Mouse (Mus musculus): ENCODE measurements around the gene Fer.

Gene Fer

DNA sequence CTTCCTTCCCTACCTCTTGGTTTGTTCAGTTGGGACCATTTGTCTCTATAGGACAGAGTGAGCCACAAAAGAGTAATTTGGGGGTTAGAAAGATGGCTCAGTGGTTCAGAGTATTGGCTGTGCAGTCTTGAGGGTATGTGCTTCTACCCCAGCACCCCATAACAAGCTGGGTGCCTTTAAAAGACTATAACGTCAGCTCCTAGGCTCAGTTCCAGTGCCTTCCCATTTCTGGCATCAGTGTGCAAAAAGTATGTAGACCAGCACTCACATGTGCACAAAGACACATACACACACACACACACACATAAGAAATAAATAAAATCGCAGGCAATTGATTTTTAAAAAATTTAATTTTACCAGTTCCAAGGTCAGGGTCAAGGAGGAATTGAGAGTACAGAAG is 222.6 kb downstream of the Fer start:
- in situ Hi-C loops (cut with MseI, MboI) = no loop called here

DNA sequence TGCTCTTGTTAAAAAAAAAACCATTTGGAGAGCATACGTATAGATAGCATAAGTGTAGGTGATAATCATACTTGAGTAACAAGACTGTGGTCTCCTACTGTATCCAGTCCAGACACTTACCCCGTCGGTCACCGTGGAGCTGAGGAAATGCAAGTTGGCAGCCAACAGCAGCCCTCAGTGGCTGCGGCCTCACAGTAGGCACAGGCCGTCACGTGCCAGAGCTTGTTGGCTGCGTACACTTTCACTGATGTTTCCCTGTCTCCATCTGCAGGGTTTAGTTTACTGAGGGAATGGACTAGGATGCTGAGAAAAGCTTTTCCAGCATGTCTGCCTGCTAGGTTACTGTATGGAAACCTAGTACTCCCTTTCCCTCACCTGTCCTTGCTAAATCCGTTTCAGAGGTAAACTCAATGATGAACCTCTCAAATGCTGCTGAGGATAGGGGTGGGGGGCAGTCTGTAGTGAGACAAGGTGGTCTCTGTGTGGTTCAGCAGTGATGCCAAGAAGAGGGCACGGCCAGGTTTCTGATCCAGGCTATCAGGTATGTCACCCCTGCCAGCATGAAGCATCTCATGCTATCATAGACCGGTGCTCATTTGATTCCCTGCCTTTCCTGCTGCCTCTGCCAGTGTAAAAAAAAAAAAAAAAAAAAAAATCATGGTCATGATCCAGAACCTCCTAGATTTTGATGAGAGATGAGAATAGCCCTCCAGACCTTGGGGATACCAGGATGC is 224.2 kb downstream of the Fer start:
- in situ Hi-C loops (cut with MseI, MboI) = no loop called here

DNA sequence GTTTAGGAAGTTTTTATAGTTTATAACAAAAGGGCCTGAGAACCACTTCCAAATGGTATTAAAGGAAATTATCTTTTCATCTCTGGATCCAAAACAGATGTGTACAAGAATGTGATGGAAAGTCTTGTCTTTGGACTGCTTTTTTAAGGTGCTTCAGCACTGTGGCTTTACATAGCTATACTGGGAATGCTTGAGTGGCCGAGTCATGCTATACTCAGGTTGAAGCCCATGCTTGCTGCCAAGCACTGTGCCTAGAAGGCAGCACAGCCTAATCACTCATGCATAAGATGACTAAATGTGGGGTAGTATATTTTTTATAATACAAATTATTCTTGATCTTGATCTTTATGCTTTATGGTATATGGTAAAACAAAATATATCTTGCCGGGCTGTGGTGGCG is 225.0 kb downstream of the Fer start:
- in situ Hi-C loops (cut with MseI, MboI) = no loop called here

DNA sequence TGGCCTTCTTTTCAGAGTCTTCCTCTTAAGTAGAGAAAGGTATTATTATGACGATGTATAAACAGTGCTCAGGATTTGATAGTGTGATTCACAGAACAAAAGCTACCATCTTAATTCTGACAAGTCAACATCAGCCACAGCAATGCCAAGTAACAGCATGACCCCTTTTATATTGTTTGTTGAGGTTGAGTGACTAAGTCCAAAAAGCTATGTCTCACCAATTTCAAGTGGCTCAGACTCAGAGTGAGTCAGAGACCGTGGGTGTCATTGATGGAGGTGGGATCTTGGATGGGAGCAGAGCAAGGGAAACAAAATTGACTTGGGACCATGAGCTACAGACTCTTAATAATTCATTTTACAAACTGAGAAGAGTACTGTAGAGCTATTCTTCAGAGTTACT is 230.9 kb downstream of the Fer start:
- in situ Hi-C loops (cut with MseI, MboI) = no loop called here

DNA sequence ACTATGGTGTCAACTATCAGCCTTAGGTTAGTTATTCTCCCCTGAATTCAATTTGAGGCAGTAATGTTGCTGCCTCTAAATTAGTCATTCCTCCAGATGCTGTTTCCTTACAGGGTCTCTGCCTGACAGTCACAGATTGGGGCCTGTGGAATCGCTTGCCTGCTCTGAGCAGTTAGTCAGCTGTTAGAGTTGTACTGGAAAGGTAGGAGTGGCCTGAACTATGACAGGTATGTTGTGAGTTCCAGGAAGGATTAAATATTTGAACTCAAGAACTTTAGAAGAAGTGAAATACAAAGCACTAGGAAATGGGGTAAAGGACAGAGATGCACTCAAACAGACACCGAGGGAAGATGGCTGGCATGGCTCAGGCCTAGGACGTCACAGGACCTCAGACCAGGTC is 233.9 kb downstream of the Fer start:
- in situ Hi-C loops (cut with MseI, MboI) = no loop called here

DNA sequence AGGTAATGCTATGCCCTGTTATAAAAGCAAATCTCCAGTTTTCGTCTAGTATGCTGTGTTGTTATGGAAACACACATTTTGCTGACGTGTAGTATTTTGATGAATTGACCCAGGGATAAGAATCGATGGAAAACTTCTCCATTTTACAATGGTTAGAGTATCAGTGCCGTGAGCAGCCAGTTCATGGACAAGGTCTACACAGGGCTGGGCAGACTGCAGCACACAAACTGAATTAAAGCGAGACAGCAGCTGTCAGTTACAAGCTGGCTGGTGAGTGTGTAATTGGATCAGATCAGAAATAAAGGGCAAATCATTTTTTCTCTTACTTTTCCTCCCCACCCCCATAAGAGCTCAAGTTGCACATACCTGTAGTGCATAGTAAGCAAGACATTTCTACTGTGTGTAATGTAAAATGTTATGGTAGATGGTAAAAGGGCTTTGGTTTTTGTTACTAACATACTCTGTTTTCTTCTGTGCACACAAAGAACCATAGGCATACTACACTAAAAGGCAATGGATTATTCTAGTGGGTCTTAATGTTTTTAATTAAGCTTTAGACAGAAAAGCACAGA is 235.0 kb downstream of the Fer start:
- in situ Hi-C loops (cut with MseI, MboI) = no loop called here

DNA sequence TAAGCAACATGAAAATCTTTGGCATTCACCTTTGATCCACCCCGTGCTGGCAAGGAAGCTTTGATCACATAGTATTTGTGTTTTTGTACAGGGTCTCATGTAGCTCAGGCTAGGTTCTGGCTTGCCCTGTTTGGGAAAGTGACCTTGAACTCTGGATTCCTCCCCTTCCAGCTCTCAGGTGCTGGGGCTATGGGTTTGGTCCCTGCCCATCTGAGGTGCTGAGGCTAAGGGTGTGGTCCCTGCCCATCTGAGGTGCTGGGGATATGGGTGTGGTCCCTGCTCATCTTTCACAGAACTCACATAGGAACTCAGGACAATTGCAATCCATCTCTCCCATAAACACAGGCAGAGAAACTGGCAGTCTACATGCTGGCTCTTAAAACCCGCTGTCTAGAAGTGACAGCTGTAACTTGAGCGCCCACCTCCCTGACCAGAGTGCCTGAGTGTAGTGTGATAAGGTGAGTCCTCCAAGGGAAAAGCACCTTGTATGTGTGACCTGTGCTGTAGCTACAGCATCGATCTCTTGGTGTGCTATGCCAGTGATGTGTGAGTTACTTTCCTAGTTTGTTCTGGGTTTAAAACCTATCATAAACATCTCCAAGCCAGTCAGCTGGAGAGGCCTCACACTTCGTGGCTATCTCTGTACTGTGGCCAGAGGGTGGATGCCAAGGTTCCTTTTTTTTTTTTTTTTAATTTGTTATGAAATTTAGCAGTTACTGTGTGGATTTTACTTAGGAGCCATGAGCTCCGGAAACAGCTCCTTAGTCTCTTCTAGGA is 236.7 kb downstream of the Fer start:
- in situ Hi-C loops (cut with MseI, MboI) = no loop called here

DNA sequence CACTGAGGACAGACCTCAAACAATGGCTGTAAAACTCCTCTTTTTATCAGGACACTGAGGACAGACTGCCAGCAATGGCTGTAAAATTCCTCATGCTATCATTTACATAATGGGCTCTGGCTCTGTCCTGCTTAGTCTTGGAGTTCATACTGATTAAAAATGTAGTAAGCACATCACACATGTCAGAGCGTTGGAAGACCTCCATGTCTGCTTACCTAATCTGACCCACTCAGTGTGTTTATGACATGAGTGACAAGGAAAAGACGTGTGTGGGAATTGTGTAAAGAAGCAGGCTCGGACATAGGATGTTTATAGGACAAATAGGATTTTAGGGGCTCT is 237.3 kb downstream of the Fer start:
- in situ Hi-C loops (cut with MseI, MboI) = no loop called here

DNA sequence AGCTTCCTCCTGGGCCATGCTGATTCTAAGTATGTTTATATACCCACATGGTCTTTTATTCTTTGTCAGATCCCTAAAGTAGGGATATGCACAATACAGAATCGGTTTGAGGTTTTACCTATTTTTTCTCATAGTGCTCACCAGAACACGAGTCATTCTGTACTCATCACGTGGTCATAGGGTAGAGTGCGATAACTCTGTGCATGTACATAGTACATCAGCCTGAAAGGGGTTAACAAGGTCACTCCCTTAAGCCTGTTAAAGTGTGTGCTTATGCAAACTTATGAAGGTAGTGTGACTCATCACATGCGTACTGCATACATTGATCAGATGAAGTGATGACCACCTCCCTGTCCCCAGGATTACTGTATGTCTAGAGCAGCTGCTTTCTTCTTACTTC is 245.9 kb downstream of the Fer start:
- in situ Hi-C loops (cut with MseI, MboI) = no loop called here

DNA sequence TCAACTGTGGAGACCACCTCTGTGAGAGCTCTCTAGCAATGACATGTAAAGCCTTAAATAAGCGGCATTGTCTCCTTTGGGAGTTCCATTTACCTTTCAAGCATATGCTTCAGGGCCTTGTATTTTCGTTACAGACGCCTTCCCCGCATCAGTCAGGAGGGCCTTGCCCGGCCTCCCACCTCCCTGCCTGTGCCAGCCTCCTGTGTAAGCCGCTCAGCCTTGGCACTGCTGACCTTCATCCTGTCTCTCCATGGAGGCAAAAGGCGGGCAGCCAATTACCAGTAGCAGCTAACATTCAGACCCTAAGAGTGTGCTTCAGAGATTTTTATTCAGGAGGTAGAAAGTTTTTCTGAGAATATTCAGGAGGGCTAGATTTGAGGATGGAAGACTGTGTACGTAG is 247.0 kb downstream of the Fer start:
- in situ Hi-C loops (cut with MseI, MboI) = no loop called here

DNA sequence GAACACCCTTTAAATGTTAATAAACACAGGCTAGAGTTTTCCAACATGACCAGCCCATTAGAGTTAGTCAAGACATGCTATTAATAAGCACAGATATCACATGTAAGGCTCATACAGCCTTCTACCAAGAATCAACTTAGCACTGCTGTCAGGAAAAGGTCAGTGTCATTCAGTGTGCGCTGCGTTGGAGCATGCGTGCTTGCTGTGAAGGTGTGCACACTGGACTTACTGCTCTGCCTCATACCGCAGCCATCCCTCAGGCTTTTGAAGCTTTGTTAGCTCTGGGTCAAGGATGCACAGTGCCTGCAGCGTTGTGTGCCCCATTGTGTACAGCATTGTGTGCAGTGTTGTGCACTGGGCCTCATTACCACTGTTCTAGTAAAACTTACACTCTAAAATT is 250.8 kb downstream of the Fer start:
- in situ Hi-C loops (cut with MseI, MboI) = no loop called here

DNA sequence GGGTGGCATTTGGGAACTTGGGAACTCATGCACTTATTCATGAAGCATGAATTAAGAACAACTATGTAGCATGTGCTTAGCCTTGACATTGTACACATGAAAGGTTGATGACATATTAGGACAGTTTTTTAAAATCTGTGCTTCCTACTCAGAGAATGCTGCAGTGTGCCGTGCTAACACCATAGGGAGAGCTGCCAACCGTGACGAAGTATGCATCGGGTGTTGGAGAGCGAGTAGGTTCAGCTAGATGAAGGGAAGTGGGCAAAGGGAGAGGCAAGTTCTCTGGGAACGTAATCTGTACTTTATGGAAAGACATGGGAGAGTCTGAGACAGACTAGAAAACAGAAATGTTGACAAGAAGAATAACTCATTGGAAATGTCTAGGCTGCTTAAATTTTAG is 253.9 kb downstream of the Fer start:
- in situ Hi-C loops (cut with MseI, MboI) = no loop called here

DNA sequence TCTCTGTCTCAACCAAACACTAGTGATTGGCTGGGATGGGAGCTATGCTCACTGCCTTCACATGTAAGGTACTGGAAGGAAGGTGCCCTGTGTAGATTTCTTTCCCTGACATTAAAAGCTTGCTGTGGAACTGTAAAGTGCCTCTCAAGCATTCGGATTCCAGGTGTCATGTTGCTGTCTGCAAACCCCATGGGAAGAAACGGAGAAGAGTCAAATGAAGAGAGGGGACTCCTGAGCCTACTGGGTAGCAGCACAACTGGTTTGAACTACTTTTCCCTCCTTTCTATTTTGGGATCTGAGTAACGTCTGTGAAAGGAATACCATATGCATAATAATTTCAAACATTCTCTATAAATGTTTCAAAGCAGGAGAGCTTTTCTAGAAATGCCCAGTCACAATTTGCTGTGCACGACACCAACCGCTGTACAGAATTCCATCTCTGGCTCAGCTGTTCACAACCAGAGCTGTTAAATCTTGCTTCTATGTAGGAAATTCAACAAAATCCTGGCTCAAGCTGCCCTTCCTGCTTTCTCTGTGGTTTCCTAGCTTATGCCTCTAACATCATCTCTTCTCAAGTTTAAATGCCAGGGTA is 256.9 kb downstream of the Fer start:
- in situ Hi-C loops (cut with MseI, MboI) = no loop called here

DNA sequence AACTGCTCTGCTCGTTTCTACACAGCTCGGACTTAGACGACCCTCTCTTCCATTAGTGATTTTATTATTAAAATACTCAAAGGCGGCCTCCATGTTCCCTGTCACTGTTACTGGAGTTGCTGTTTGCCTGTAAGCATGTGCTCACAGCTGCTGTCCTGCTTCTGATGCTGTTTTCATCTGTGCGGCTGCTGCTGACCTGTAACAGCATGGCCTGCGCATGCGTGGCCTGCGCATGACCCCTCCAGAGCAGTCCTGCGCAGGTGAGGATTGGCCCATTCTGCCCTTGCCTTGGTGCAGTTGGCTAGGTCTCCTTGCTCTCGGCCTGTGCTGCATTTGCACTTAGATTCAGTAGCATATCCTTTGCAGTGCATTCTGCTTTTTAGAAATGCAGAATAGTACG is 259.7 kb downstream of the Fer start:
- in situ Hi-C loops (cut with MseI, MboI) = no loop called here

DNA sequence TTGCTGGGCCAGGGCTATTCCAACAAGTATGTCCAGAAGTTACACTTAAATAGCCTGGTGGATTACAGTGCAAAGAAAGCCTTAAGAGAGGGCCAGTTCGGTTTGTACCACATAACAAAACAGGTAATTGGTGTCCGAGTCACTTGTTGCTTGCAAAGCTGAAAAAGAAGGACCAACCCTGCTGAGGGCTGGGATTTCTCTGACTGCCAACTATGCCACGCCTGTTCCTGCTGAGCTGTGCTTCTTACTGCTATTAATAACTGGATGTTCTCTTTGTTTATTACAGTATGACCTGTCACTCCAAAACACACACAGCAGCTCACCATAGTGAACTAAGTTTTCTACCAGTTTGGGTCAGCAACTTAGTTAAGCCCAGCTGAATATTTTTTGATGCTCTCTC is 260.9 kb downstream of the Fer start:
- in situ Hi-C loops (cut with MseI, MboI) = no loop called here

DNA sequence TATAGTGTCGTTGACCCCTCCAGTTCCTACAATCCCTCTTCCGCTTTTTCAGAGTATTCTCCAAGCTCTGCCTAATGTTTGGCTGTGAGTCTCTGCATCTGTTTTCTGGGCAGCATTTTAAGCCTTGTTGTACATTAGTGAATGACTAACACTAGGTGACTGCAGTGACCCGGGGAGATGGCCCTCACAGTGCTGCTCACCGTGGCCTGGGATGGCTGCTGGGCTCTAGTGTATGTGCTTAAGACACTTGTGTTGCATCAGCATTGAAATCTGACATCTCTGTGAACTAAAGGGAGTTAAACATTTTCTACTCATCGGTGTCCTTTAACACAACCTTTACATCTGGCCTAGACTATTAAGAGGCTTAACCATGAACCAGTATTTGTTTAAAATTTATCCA is 264.0 kb downstream of the Fer start:
- in situ Hi-C loops (cut with MseI, MboI) = no loop called here

DNA sequence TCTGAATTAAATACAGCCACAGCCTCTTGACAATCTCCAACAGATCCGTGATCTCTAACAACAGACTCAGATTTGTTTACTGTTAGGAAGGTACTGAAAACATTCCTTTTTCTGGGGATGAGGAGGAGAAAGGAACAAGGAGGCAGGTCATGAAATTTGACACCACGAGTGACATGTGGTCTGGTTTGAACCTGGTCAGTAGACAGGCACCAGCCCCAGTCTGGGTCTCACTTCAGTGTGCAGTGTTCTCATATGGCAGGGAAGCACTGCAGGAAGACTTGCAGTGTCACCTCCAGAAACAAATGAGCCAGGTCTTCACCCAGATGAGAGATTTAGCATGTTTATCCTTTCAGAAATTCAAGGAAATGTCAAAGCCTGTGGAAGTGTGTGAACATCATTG is 266.9 kb downstream of the Fer start:
- in situ Hi-C loops (cut with MseI, MboI) = no loop called here

DNA sequence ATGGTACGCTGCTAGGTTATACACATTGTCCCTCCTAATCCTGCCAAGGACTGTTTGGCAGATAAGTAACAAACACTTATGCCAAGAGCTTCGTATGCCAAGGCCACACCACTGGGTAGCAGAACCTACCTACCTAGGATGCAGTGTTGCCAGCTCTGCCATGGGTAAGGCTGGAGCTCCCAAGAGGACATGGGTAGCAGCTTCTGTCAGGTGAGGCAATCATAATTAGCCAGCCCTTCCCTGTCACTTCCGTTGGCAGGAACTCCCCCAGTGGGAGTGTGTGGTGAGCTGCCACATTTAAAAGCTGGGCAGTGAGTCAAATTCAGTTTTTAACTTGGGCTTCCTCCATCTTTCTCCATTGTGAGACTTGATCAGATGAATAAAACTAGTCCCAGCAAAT is 267.5 kb downstream of the Fer start:
- in situ Hi-C loops (cut with MseI, MboI) = no loop called here

DNA sequence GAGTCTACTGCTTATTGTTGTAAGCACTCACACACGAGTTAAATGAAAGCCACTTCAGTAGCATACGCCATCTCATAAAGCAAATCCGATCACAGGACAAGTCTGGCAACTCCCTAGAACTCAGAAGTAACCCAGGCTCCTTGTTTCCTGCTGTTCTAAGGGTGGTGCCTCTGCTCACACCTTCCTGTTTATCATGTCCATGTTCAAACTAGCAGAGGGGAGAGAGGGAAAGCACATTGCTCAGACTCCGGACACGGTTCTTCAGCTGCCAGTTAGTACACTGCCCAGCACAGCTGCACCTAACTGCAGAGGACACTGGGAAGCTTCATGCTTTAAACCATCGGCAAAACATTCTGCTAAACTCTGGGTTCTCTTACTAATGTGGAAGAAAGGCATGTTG is 269.3 kb downstream of the Fer start:
- in situ Hi-C loops (cut with MseI, MboI) = no loop called here

DNA sequence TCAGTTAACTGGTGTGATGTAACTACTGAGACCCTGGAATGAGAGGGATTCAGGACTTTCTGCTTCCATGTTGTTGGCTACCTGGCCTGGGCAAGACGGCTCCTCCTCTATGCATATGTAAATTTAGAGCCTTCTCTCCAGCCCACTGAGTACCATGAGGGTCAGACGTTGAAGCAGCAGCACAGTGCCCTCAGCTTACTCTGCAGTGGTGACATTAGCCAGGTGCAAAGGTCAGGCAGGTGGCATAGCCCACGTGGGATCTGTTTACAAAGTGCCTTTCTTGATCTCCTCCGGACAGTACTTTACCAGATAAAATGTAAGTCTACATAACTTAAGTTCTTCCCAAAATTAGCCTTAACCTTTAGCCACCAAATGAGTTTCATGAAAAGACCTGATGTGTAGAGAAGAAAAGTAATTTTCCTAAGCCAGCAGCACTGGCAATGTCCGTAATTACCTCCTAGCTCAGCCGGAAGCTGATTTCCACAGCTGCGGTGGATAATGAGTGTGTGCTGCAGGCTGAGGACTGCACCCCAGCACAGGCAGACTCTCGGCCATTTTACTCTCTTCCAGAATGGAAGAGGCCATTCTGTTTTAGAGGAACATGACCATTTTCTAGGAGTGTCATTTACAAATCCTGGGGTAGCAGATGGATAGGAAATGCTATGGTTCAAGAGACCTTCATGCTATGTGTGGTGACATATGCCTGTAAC is 273.2 kb downstream of the Fer start:
- in situ Hi-C loops (cut with MseI, MboI) = no loop called here

DNA sequence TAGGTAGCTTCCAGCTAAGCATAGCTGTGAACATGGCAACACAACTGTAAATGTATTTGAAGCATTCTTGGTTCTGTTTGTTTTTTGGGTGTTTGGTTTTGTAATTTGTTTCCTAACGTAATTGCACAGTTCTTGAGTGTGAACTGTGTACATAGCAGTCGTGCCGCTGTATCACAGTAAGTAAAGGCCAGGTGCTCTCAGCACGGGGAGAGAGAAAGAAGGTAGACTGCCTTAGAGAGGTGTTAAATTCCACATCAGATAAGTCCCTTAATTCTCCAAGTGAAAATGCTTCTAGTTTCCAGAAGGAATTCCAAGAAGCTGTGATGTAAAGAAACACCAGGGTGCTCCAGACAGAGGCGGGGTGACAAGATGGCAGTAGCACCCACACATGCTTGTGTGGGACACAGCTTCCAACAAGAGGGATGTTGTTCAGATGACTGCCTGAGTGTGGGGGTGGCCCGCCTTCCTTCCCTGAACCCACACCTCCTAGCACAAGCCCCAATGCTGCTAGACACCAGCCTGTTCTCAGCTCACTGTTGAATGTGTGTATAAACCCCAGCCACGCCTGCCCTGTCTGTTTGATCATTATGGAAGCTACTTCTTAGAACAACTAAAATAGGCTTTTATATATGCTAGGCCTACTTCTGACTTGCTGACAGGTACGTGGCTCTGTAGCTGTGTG is 275.3 kb downstream of the Fer start:
- in situ Hi-C loops (cut with MseI, MboI) = no loop called here
